Mouse (Mus musculus) lung, postnatal 36 days (tissue): ENCODE data around the gene Mrpl41.
A peak's percentile ranks its signal among the peaks of the same experiment; 100 is the strongest.
"Not testable (repeated sequence)": the region's sequence is repeated elsewhere in the genome, so short reads cannot be mapped to it uniquely, and the experiment has no call there.

ENCODE experiments used
- DNase-seq: peaks from one replicate; pipeline ENCODE4 v3.0.0; 2022; ENCODE audit warnings: mixed read lengths

Gene Mrpl41

DNA sequence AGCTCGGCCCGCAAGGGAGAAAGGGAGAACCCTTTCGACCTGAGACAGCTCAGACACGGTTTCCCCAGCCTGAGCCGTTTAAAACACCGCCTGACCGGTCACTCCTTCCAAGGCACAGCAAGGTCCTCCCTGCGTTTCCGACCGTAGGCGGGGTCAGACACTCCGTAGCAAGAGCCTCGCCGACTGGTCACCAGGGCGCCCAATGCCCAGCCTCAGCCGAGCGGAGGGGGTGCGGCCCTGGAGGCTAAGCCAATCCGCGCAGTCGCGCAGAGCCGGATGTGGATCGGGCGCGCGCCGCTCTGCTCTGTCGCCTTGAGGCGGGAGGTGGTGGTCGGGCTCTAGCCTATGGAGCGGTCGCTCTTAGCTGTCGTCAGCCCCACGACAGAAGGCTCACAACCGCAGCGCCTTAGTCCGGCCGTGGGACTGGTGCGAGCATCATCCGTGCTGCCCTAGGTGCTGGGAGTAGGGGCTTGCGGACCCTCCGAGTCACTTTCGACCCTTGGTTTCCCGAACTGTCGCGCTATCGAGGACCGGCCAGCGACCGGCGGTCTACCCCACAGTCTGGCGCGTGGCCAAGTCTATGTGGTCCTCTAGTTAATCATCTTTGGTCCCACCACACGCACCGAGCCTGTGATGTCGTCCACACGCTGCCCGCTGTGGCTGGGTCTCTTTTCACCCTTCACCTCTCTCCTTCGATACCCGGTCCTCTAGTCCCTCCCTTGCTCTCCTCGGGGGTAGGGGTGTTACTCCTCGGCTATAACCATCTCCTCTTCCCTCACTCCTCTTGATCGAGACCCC lies at the start of gene Mrpl41:
Mrpl41 (minus strand) TSS at position 193 of the 798 bp plus-strand sequence.
- peak; percentile 98 for DNase-seq

DNA sequence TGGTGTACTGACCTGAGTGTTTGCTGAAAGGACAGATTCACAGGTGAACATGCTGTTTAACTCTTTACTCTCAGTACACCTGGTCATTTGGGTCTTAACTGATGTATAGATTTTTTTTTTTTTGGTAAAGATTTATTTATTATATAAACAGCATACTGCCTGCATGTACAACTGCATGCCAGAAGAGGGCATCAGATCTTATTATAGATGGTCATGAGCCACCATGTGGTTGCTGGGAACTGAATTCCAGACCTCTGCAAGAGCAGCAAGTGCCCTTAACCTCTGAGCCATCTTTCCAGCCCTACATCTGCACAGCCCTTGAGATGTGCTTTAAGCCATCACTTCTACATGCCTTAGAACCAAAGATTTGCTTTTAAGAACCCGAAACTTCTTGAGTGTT lies 47.8 kb upstream of the Mrpl41 start:
- DNase-seq, result no peak

DNA sequence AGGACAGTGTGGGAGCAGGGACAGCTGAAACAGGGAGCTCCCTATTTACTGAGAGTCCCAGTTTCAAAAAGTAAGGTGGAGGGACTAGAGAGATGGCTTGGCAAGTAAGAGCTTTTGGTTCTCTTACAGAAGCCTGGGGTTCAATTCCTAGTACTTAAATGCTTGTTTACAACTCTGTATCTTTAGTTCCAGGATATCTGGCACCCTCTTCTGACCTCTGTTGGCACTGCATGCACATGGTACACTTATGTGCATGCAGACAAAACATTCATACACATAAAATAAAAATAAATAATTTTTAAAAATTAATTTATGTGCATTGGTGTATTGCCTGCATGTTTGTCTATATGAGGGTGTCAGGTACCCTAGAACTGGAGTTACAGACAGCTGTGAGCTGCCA lies 33.4 kb upstream of the Mrpl41 start:
- peak; percentile 17 for DNase-seq

DNA sequence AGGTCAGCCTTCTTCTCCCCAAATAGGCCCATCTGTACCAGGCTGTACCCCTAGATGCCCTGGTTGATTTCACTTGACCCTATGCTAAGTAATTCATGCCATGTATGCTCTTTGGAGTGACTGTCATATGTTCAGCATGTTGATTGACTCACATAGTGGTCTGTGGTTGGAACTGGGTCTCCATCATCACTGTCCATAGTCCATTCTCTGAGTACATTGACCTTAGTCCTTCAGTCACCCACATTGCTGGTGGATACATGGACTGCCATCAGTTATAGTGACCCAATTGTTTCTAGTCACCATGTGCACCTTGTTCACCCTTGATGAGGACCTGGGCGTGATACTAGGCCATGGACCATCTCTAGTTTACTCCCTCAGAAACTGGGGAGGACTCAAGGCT lies 31.9 kb upstream of the Mrpl41 start:
- DNase-seq, result no peak

DNA sequence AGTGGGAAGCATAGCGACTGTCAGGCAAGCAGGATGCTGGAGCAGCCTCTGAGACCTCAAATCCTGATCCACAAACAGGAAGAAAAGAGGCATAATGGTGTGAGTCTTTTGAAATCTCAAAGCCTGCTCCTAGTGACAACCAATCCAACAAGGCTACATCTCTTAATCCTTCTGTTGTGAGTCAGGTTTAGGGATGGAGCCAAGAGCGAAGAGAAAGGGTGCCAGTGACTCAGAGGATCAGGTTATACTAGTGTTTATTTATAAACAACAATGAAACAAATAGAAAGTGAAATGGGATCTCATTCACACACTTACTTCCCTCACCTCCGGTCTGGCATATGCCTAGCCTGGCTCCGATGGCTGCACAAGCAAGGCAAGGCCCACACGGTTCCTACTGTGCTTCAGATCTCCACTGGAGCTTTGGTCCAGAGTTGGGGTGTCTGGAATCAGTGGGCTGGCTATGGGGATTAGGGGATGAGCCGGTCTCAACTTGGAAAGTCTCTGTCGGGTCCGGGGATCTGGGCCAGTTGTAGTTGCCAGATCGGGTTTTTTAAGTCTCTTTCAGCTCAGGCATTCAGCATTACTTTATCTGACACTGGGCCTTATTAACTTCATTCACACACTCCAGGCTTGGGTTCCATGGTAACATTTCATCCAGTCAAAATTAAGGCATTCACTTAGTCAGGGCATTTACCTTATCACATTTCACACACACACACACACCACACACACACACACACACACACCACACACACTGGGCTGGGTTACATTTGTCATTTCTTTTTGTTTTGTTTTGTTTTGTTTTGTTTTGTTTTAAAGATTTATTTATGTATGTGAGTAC lies 29.3 kb upstream of the Mrpl41 start:
- no peak for DNase-seq

DNA sequence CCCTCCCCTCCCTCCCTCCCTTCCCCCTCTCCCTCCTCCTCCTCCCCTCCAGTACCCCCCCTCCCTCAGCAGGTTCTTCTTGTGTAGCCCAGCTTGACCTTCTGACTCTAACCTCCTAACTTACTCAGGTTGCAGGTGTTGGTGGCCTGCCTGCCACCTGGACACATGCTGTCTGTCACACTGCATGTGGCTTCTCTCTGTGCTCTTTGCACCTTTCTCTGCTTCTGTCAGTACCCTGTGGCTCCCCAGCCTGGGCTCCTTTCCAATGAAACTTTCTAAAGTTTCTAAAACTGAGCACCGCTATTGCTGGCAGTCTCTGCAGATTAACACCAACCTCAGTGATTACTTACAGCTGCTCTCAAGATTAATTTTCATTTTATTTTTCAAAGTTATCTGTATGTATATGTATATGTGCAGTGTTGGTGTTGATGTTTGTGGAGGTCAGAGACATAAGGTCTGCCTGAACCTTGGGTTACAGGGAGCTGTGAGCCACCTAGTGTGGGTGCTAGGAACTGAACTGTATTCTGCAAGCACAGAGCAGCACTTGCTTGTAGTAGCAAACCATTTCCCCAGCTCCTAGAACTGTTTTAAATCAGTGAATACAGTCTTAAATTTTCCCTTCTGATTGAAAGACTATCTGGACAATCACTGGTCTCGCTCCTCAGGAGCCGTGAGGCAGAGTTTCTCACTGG lies 25.8 kb upstream of the Mrpl41 start:
- peak; percentile 64 for DNase-seq

DNA sequence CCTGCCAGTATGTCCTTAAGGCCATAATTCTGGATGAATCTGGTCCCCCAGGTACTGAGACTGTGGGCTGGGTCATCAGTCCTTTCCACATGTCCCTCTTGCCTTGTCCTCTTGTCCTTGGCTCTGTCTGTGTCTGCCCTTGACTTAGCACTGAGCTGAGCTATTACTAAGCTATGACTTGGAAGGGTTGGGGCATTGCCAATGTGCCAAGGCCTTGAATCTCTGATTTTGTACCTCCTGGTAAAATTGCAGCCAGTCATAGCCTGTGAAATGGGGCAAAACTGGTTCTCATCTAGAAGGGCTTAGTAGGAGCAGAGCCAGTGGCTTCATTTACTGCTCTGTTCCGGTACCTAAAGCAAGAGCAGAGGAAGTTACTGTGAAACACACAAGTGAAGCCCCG lies 21.6 kb upstream of the Mrpl41 start:
- DNase-seq, result no peak

DNA sequence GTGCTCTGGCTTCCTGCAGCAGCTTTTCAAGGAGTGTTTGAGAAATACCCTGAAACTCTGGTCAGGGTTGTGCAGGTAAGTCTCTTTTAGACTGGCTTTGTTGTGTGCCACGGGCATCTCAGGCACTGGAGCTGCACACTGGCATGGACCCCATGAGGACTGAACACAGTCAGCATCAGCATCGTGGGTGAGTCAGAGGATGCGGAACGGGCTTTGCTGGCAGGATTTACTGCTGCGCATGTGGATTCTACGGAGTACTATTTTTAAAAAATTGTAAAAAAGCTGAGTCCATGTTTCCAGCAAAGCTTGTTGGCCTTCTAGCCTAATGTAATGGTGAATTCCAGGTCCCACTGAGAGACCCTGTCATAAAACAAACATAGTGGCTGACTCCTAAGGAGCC lies 20.4 kb upstream of the Mrpl41 start:
- DNase-seq, result no peak

DNA sequence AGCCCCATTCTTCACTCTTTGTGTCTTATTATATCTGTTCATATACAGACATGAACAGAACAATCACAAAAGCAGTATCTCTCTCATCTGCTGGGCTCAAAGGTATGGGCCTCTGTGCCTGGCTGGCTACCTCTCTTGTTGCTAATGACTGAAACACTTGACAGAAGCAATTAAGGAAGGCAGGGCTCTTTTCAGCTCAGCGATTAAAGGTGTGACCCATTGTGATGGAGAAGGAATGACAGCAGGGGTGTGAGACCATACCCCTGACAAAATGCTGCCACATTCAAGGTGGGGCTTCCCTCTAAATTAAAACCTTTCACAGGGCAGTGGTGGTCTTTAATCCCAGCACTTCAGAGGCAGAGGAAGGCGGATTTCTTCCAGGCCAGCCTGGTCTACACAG lies 12.9 kb upstream of the Mrpl41 start:
- DNase-seq, result no peak

DNA sequence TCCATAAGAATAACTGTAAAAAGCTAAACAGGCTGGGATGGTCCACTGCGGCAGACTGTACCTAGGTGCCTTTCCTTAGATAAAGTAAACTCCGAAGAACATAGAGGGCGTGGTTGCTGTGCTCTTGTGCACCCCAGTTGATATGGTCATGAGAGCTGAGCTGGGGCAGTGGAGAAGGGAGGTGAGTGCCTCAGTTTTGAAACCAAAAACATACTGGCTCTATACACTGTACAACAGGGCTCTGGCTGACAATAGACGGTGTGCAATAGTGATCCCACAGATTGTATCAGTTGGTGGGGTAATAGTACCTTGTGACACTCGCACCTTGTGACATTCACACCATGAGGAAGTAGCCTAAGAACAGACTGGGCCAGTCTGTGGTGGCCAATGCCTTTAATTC lies 2.1 kb upstream of the Mrpl41 start:
- DNase-seq, result peak; percentile 67

DNA sequence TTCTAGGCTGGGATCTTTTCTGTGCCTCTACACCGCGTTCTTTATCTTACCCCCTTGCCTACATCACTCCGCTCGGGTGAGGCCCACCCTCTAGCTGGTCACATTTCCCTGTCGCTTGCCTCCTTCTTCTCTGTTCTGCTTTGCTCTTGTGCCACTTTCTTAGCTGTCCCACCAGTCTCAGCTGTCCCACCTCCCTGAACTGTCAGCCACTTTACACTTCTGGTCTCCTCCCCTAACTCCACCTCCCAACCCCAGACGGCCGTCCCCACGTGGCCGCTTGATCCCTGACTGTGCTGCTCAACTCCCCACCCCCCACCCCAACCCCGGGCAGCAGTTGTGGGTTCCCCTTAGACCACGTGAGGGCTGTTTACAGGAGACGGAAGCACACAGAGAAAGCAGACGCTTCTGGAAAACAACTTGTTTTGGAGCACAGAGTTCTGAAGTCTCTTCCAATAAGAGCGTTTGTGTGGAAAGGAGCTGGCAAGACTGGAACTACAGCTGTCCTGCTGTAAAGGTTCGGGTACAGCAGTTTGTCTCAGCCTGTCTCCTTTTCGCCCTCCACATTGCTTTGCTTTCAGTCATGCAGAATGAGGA lies 903 bp upstream of the Mrpl41 start, which contains the start of gene Pnpla7:
Pnpla7 (plus strand) TSS at position 330 of the 594 bp plus-strand sequence.
- DNase-seq, result peak; percentile 92

DNA sequence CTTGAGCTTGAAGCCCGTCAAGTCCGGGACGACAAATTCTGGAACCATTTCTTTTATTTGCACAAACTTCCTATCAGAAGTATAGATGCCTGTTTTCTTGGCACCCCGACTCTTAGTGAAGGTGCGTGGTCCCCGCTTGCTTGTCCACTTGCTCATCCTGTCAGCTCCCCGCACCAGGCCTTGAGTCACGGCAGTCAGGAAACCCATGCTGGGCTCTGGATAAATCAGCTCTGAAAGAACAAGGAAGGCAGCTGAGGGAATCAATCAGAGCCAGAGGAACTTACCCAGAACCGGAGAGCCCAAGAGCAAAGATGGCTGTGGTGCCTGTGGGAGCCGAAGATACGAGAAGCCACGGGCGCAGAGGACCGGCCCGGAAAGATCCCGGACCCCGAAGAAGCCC lies 446 bp downstream of the Mrpl41 start:
- not testable (repeated sequence) for DNase-seq

DNA sequence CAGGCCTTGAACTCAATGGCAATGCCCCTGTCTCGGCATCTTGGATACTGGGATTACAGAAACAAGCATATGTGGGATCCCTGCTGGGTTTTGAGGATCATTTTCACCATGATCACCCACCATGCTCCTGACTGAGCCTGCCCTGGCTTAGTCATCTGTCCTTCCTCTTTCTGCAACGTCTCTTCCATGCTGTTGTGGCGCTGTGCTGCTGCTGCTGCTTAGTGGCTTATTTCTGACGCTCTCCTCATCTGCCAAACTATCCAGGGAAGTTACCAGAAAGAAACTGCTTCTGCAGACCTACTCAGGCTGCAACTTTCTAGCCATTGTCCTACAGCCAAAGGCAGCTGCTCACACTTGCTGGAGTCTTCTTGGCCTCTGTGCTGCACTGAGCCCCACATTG lies 4.5 kb downstream of the Mrpl41 start:
- no peak for DNase-seq

DNA sequence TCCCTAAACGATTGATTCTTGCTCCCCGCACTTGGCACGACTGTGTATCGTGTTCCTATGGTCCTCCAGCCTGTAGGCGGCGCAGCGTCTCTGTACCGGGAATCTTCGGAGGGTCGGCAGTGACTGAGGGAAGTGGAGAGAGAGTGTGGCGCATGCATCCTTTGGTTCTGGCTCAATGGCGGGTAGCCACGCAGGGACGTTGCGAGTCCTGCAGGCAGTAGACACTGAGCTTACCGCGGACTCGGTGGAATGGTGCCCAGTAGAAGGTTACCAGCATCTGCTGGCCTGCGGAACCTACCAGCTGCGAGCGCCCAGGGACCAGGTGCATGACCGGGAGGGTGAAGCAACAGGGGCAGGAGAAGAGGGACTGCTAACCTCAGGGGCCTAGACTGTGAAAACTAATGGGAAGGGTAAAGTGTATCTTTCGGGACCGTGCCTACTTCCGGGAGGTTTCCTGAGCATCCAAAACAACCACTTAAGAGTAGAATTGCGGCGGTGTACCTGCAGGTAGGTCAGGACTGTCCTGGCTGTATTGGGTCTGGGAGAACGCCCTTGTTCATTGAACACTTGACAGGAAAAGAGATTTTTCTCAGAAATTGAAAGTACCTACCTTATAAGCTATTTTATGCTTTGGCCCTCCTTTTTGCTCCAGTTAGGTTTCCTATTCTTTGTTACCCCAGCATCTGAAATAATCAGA lies 12.4 kb downstream of the Mrpl41 start, which contains the start of gene Dph7:
Dph7 (plus strand) TSS at position 97 of the 697 bp plus-strand sequence.
- DNase-seq, result peak; percentile 91

DNA sequence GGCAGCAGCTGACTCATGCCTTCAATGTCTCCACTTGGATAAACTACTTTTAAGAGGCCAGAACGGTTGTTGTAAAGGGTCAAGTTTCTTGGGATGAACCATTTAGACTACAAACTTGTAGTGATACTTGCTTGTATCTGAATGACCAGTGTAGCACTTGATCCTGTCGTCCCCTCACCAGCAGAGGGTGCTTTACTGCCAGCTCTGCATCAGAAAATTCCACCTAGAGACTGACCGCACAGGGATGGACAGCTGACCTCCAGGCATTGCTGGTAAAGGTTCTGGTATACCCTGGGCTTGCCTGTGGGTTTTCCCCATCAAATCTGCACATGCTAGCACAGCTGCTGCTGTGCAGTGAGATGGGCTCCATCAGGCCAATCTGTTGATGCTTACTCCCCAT lies 14.0 kb downstream of the Mrpl41 start:
- DNase-seq, result peak; percentile 65

DNA sequence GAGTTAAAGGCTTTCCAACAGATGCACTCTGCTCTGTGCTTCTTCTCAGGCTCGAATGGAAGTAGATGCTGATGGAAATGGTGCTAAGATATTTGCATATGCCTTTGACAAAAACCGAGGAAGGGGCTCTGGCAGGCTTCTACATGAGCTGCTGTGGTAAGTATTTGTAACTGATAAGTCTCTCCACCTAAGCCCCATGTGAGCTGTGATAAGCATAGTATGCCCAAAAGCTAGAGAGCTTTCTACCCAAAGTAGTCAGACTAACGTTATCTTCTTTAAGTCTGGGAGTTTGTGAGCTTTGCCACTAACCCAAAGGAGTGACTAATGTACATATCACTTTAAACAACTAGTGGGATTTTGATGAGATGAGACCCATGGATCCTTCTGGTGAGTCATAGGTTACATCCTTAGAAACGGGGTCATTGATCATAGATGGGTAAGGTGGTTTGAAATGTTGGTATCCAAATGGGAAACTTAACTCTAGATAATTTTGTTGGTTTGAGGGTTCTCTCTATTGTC lies 22.3 kb downstream of the Mrpl41 start:
- DNase-seq, result no peak

DNA sequence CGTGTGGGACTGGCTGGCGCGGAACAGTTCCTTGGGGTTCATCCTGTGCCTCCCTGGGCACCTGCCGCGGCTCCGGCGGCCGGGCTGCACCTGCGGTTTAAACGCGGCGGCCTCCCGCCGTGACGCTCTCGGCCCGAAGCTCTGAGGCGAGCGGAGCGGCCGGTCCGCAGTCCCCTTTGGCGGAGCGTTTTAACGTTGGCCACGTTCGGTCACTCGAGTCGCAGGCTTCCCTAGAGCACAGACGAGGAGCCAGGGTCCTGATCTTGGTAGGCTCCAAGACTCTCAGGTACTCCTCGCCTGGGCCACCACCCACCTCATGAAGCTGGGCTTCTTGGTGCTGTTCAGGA lies 24.7 kb downstream of the Mrpl41 start:
- DNase-seq, result no peak

DNA sequence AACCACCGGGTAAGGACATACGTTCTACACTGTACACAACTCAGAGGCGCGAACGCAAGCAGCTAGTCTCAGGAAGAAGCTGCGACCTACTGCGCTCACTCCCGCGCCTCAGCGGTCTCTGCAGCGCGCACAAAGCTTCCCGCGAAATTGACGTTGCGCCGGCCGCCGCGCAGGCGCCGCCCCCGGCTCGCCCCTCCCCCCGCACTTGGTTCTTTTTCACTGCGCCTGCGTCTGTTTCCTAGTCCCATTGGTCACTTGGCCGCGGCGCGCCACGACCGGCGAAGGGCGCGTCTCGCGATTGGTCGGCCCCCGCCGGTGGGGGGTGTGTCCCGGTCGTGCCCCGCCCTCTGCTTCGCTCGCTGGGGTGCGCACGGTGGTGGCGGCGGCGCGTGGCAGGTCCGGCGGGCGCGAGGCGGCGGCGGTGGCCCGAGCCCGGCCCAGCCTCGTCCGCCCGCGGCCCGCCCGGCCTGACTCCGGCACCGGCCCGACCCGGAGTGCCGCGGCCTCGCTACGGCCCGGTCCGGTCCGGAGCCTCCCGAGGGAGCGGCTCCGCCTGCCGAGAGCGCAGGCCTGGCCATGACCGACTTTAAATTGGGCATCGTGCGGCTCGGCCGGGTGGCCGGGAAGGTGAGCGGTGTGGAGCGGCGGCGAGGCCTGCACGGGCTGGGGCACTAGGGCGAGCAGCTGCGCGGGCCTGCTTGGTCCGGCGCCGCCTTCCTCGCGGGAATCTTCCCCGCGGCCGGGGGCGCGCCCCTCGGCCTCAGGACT lies 25.3 kb downstream of the Mrpl41 start, which contains the start of gene Zmynd19:
Zmynd19 (plus strand) TSS at position 372 of the 768 bp plus-strand sequence.
- peak; percentile 98 for DNase-seq

DNA sequence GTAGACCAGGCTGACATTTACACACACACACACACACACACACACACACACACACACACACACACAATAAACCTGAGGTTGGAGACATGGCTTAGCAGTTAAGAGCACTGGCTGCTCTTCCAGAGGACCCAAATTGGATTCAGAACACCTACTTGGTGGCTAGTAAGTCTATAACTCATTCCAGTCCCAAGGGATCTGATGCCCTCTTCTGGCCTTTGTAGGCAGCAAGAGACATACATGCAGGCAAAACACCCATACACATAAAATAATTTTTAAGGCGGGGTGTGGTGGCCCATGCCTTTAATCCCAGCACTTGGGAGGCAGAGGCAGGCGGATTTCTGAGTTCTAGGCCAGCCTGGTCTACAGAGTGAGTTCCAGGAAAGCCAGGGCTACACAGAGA lies 30.6 kb downstream of the Mrpl41 start:
- DNase-seq, result peak; percentile 88

DNA sequence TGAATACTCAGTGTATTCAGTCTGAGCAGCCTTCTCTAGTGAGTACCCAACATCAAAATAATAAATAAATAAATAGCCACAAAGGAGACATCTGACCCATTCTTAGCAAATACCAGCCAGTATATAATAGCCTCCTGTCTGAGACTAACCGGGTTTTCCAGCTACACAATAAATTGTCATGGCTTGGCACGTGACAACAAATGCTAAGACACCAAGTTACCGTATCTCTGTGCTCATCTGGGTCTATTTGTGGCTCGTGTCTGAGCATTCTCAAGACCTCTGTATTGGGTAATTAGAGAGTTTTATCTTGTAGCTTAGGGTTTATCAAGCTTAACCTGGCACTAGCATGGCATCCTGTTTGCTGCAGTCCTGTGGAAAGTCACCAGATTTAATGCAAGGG lies 32.8 kb downstream of the Mrpl41 start:
- DNase-seq, result no peak
